Mouse (Mus musculus) left cerebral cortex, postnatal 14 days (tissue): ENCODE measurements around the gene Stk4. TPM values are rescaled to one million over a fixed set of nuclear protein-coding genes. Genes with fewer than 3 reads are reported as not detected.

Experiments used
- DNase-seq, 2 experiments: peaks; one replicate each; pipeline ENCODE4 v3.0.0; 2021 to 2022; ENCODE audit warnings: low spot score in 2 of 2, mixed read lengths in 1 of 2
- intact Hi-C: fragments of 180-260 bp; cut with DNase I; formaldehyde crosslinking; loops from one replicate; pipeline ENCODE4 v1.15.1; 2025
- total RNA-seq, 2 experiments: library from RNA; stranded (reverse); gene quantifications; 2 replicates each; pipeline ENCODE4 v1.2.3; 2021

Stk4 gene
- total RNA-seq, 2 experiments from 2014 or later, result 32.2 to 35.6 TPM

DNA sequence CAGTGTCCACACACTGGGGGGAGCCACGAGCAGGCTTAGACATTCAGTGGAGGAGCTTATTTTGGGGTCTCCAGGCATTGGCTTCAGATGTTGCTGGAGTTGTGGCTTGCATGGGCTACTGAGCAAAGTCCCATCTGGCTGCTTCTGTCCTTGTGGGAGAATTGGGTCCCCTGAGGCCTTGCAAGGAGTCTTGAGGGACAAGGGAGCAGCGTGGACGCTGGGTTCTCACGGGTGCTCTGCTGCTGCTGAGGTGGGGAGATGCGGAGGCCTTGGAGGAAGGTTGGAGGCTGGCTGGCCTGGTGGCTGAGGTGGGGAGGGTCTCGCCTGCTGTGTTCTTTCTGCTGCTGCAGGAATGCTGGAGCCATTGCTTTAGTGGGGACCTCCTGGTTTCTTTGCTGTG lies 43.9 kb downstream of the Stk4 start:
- DNase-seq, result no peak
- intact Hi-C loops, result no loop called here

DNA sequence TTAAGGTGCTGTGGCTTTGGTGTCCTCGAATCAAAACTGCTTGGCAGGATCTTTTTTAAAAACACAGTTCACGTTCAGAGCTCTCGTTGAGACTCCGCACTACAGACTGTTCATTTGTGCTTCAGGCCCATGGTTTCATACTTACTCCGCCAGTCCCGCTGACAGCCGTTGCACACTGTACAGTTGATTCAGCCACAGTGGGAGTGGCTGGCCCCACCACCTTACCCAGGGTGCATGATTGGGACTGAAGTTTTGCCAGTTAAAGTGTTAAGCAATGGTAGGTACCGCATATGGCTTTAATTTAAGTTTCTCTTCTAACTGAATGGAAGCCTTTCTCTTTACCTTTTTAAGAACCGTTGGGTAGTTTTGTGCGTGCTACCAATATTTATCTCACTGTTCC lies 45.4 kb downstream of the Stk4 start:
- intact Hi-C loops, result no loop called here
- DNase-seq, result no peak

DNA sequence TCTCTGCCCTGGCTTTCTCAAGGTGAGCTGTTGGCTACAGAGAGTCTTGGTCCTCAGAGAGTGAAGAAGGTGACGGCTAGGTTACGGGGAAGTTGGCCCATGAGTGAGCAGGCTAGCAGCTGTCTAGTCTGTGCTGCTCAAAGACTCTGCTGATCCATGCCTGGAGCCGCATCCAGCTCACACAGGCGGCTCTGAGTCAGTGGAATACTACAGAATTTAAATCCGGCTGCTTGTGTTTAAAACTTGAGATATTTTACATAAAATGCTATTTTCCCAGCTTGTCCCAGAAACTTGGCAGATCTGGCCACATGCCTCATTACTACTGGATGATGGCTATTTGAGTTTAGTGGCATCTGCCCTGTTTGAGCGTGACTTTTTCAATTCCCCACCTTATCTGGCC lies 49.4 kb downstream of the Stk4 start:
- intact Hi-C loops, result no loop called here
- DNase-seq, result no peak

GRCm38 (mm10) chr2:164123169-164123766 lies 53.1 kb downstream of the Stk4 start:
- intact Hi-C loops, result no loop called here
- DNase-seq, result no peak

GRCm38 (mm10) chr2:164126533-164126955 lies 56.4 kb downstream of the Stk4 start:
- DNase-seq, result peak; percentile 75 to 92
- intact Hi-C loops, result no loop called here

DNA sequence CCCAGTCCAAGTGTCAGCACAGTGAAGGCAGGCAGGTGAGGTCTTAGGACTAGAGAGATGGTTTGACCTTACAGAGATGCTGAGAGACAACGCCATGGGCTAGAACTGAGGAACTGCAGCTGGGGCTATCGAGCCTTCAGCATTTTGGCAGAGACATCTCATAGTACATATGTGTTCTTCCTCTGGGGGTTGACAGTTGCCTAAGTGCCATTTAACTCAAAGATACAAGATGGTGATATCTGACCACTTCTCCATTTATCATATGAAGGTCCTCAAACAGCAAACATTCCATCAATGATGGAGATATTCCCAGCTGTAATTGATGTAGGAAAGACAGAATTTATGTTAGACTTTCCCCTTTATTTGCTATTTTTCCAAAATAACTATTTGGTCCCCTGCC lies 57.2 kb downstream of the Stk4 start:
- DNase-seq, result no peak
- intact Hi-C loops, result no loop called here

- no peak for DNase-seq
- intact Hi-C loops, result no loop called here
Measured at GRCm38 (mm10) chr2:164128576-164129411, 58.7 kb downstream of the Stk4 start.

DNA sequence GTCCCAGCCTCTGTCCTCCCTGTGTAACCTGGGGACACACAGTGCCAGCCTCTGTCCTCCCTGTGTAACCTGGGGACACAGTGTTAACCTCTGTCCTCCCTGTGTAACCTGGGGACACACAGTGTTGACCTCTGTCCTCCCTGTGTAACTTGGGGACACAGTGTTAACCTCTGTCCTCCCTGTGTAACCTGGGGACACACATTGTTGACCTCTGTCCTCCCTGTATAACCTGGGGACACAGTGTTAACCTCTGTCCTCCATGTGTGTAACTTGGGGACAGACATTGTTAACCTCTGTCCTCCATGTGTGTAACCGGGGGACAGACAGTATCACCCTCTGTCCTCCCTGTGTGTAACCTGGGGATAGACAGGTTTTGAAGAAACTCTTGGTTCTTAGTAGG lies 61.5 kb downstream of the Stk4 start:
- intact Hi-C loops, result loop anchor here (5.0 kb wide), 1 partner anchor 256 kb away; the partner anchor contains the start of gene Slpi
- DNase-seq, result no peak

GRCm38 (mm10) chr2:164134563-164134962 lies 64.4 kb downstream of the Stk4 start:
- intact Hi-C loops, result loop anchor here (5.0 kb wide), 1 partner anchor 253 kb away; the partner anchor contains the start of gene Slpi
- DNase-seq, result peak; percentile 56 to 66

DNA sequence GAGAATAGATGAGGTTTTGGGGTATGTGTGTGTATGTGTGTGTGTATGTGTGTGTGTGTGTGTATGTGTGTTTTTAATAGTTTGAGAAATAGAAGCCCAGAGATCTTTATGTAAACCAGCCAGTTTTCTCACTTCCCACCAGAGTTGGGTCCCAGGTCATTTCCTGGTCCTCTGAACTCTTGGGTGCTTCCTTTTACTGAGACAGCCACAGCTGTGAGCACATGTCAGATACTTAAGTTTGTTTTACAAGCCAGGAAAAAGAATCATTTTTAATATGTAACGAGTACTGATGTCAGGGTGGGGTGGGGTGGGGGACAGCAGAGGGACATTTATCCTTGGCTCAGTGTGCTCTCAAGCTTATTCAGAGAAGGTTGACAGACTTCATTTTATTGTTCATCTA lies 65.2 kb downstream of the Stk4 start:
- DNase-seq, result no peak
- intact Hi-C loops, result loop anchor here (5.0 kb wide), 2 partner anchors 37 to 212 kb away; partner anchors contain the start of gene Kcns1

- no peak for DNase-seq
- intact Hi-C loops, result loop anchor here (5.0 kb wide), 2 partner anchors 36 to 211 kb away; partner anchors contain the start of gene Kcns1
Measured at GRCm38 (mm10) chr2:164136393-164136792, 66.3 kb downstream of the Stk4 start.

DNA sequence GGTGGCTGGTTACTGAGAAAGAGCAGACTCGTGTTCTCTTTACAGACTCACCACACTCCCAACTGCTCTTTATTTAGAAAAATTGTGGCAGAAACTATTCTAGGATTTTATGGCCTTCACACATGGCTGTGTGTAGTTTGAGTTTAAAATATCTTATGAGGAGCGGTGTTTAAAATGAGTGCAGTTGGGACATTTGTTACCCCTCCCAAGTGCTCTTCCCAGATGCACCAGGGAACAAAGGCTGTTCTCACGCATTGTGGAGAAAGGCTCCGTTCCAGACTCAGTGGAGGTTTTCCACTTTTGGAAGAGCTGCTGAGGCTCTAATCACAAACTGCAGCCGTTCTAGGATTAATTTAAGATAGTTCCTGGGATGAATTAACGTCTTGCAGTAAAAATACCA lies 67.6 kb downstream of the Stk4 start:
- intact Hi-C loops, result loop anchor here (5.0 kb wide), 2 partner anchors 35 to 210 kb away; partner anchors contain the start of gene Kcns1
- DNase-seq, result peak; percentile 48 to 55

DNA sequence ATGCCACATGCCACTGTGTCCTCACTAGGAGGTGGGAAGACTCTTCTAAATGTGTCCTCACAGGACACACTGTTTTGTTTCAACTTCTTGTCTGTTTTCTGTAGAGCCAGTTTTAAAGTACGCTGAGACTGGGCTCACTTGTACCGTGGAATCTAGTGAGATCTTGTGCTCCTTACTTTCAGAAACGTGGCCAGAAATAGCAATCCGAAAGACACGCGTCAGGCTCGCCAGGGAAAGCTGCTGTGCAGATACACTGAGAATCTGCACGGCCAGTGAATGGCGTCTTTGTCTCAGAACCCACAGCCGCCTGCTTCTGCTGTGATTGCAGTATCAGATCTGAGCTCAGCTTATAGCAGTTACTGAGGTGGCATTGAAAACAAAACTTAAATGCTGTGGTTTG lies 71.9 kb downstream of the Stk4 start:
- intact Hi-C loops, result no loop called here
- DNase-seq, result peak; percentile 59 to 61

GRCm38 (mm10) chr2:164144025-164144424 lies 73.9 kb downstream of the Stk4 start:
- intact Hi-C loops, result no loop called here
- DNase-seq, result no peak

- no peak for DNase-seq
- intact Hi-C loops, result no loop called here
Measured at GRCm38 (mm10) chr2:164144541-164144940, 74.4 kb downstream of the Stk4 start.

GRCm38 (mm10) chr2:164146556-164146955 lies 76.4 kb downstream of the Stk4 start:
- DNase-seq, result peak in 1 of 2 experiments; percentile 46
- intact Hi-C loops, result no loop called here

GRCm38 (mm10) chr2:164150086-164150760 lies 80.1 kb downstream of the Stk4 start:
- intact Hi-C loops, result no loop called here
- no peak for DNase-seq

- intact Hi-C loops, result no loop called here
- no peak for DNase-seq
Measured at GRCm38 (mm10) chr2:164152341-164152740, 82.2 kb downstream of the Stk4 start.

- intact Hi-C loops, result no loop called here
- no peak for DNase-seq
Measured at GRCm38 (mm10) chr2:164154007-164154406, 83.9 kb downstream of the Stk4 start.

DNA sequence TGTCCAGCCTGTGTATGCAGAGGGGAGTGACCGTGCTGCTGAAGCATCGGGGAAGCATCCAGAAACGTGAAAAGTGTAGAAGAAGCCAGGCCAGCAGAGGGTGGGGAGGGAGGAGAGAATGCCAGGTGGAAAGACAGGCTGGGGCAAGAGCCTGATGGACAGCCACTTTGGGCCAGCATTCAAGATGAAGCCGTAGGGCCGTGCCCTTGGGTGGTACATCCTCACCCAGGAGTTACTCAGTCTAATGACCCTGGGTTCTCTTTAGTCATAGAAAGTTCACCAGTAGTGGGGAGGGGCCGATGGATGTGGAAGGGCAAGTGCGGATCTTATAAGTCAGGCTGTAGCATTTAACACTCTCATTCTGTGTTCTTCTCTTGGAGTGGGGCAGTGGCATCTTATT lies 86.0 kb downstream of the Stk4 start:
- intact Hi-C loops, result no loop called here
- no peak for DNase-seq
